Mouse (Mus musculus) bone marrow macrophage, adult 2 months (primary cell): ENCODE results near the gene Emc8.

Experiments used
- CTCF ChIP-seq: IDR thresholded peaks from 2 replicates; pipeline ENCODE4 v1.5.1; 2012; ENCODE audit warnings: low read depth, mild to moderate bottlenecking, low read length, moderate library complexity
- POLR2A ChIP-seq: IDR thresholded peaks from 2 replicates; pipeline ENCODE4 v1.6.1; 2012; ENCODE audit warnings: mild to moderate bottlenecking, low read depth, low read length, borderline replicate concordance

DNA sequence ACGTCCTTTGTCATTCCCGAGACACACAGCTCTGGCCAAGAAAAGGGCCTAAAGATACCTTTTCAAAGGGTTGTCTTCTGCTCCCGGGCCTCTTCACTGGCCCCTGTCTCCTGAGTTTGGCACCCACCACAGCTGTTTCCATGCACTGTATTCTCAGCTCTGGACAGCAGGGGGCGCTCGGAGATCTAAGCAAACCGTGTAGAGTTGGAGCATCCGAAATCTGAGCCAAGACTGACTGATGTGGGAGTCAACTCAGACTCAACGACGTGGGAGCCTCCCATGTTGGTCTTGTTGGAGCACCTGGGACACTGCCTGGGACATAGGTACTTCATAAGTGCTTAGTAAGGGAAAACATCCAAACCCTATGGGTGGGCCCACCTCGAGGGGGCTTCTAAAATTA is 10.1 kb upstream of the Emc8 start:
- TF ChIP-seq CTCF (peak; percentile 80), POLR2A (no peak)
